Mouse (Mus musculus): ENCODE measurements at regions not wholly inside any gene's neighbourhood (a gene's known extent, or its start where the extent isn't known, plus 50 kb on each side); places are given as distances from the start of the nearest gene placed in this dataset.

DNA sequence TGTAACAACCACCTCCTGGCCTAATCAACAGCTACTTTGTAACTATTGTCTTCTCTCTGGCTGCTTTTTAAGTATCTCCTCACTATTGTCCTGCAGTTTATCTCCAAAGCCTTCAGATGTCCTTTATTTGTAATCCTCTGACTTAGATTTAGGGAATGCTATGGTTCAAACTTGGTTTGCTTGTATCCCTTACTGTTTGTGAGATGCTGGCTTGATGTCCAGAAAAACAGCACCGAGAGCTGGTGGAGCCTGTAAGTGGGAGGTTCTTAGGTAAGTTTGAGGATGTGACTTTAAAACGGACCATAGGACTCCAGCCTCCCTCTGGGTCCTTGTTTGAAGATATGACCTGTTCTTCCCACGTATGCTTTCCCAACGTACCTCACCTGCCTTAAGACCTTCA is 372.7 kb downstream of the Cd83 start:
- Histone ChIP-seq H3ac (ENCODE audit: control insufficient read depth, insufficient read length, low read depth) (no peak overlapping the region), H3K36me3 (ENCODE audit: control insufficient read depth, insufficient read depth) (no peaks in the 10 kb centered on the region), H3K27me3 (ENCODE audit: control insufficient read depth, insufficient read depth, insufficient read length) (no peaks in the 10 kb centered on the region)

DNA sequence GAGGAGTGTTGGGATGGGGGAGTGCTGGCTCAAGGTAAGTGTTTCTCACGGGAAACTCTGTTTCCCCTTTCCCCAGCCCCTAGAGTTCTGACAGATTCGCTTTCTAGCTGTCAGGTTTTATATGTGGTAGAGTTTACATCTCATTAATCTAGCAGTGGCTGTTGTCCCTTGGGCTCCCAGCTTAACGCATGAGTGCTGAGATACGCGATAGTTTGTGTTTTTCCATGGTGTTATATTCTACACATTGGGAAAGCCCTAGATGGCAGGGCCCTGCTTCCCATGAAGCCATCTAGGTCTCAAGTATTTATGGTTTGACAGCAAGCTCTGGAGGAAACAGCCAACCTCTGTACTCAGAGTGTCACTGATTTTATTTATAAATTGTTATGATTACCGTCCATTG is 373.8 kb downstream of the Cd83 start:
- no peaks in the 10 kb centered on the region for H3K27me3 ChIP-seq (ENCODE audit: control insufficient read depth, insufficient read depth, insufficient read length)
- H3K79me3 ChIP-seq (ENCODE audit: low read depth) = no peaks in the 10 kb centered on the region
- H3K4me3 ChIP-seq (ENCODE audit: insufficient read depth, poor library complexity, severe bottlenecking) = no peak overlapping the region
- no peak for TF ChIP-seq CEBPB (IDR thresholded peaks at IDR 0.05; ENCODE audit: low read depth)
- TF ChIP-seq FOSL1 (IDR thresholded peaks at IDR 0.05; ENCODE audit: insufficient read depth, low read length, poor library complexity, severe bottlenecking) = no peak
- no peak for TF ChIP-seq CTCF (IDR thresholded peaks at IDR 0.05; ENCODE audit: control insufficient read depth, insufficient read depth, insufficient read length)
- no peak for TF ChIP-seq MYOG (IDR thresholded peaks at IDR 0.05; ENCODE audit: control insufficient read depth, extremely low read depth, insufficient read length)
- no peak for TF ChIP-seq MYOD1 (IDR thresholded peaks at IDR 0.05; ENCODE audit: control insufficient read depth, insufficient read length, low read depth)
- no peak for TF ChIP-seq MAX (IDR thresholded peaks at IDR 0.05)
- no peak for TF ChIP-seq USF1 (IDR thresholded peaks at IDR 0.05; ENCODE audit: low read depth)
- no peak overlapping the region for H3ac ChIP-seq (ENCODE audit: control insufficient read depth, insufficient read length, low read depth)
- H3K79me2 ChIP-seq (ENCODE audit: control insufficient read depth, insufficient read depth) = no peaks in the 10 kb centered on the region
- no peaks in the 10 kb centered on the region for H3K36me3 ChIP-seq (ENCODE audit: control insufficient read depth, insufficient read depth)

More for the DNA sequence above, 372.7 kb downstream of the Cd83 start:
- Histone ChIP-seq H3K79me2 (ENCODE audit: control insufficient read depth, insufficient read depth) (no peaks in the 10 kb centered on the region), H3K79me3 (ENCODE audit: low read depth) (no peaks in the 10 kb centered on the region), H3K4me3 (ENCODE audit: insufficient read depth, poor library complexity, severe bottlenecking) (no peak overlapping the region)
- no peak for TF ChIP-seq FOSL1 (IDR thresholded peaks at IDR 0.05; ENCODE audit: insufficient read depth, low read length, poor library complexity, severe bottlenecking)
- TF ChIP-seq USF1 (IDR thresholded peaks at IDR 0.05; ENCODE audit: low read depth) = no peak
- TF ChIP-seq MAX (IDR thresholded peaks at IDR 0.05) = no peak
- TF ChIP-seq CTCF (IDR thresholded peaks at IDR 0.05; ENCODE audit: control insufficient read depth, insufficient read depth, insufficient read length) = no peak
- no peak for TF ChIP-seq MYOG (IDR thresholded peaks at IDR 0.05; ENCODE audit: control insufficient read depth, extremely low read depth, insufficient read length)
- TF ChIP-seq CEBPB (IDR thresholded peaks at IDR 0.05; ENCODE audit: low read depth) = no peak
- TF ChIP-seq MYOD1 (IDR thresholded peaks at IDR 0.05; ENCODE audit: control insufficient read depth, insufficient read length, low read depth) = no peak

- Histone ChIP-seq H3K27me3 (ENCODE audit: control insufficient read depth, insufficient read depth, insufficient read length) (no peaks in the 10 kb centered on the region), H3ac (ENCODE audit: control insufficient read depth, insufficient read length, low read depth) (no peak overlapping the region), H3K36me3 (ENCODE audit: control insufficient read depth, insufficient read depth) (no peaks in the 10 kb centered on the region), H3K4me3 (ENCODE audit: insufficient read depth, poor library complexity, severe bottlenecking) (no peak overlapping the region), H3K79me2 (ENCODE audit: control insufficient read depth, insufficient read depth) (no peaks in the 10 kb centered on the region), H3K79me3 (ENCODE audit: low read depth) (no peaks in the 10 kb centered on the region)
- TF ChIP-seq CTCF (IDR thresholded peaks at IDR 0.05; ENCODE audit: control insufficient read depth, insufficient read depth, insufficient read length) (no peak), CEBPB (IDR thresholded peaks at IDR 0.05; ENCODE audit: low read depth) (no peak), MYOD1 (IDR thresholded peaks at IDR 0.05; ENCODE audit: control insufficient read depth, insufficient read length, low read depth) (no peak), USF1 (IDR thresholded peaks at IDR 0.05; ENCODE audit: low read depth) (no peak), FOSL1 (IDR thresholded peaks at IDR 0.05; ENCODE audit: insufficient read depth, low read length, poor library complexity, severe bottlenecking) (no peak), MAX (IDR thresholded peaks at IDR 0.05) (no peak), MYOG (IDR thresholded peaks at IDR 0.05; ENCODE audit: control insufficient read depth, extremely low read depth, insufficient read length) (no peak)
Observed at GRCm38 (mm10) chr13:44159346-44159745, 374.8 kb downstream of the Cd83 start.

DNA sequence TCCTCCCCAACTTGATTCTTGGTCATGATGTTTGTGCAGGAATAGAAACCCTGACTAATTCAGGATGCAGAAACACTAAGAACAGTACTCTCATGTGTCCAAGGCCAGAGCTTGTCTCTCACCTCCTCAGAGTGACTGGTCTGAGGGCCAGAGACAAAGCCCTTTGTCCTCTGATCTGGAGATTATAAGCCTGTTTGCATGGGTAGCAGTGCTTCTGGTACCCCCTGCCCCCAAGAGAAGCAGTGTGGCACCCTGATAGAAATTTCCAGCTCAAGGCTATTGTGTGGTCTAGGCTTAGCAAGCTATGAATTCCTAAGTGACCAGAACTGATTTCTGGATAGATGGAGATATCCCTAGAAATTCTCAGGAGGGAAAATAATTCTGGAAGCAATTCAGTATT is 380.2 kb downstream of the Cd83 start:
- Histone ChIP-seq H3K27me3 (ENCODE audit: control insufficient read depth, insufficient read depth, insufficient read length) (no peaks in the 10 kb centered on the region), H3K79me2 (ENCODE audit: control insufficient read depth, insufficient read depth) (no peaks in the 10 kb centered on the region), H3K79me3 (ENCODE audit: low read depth) (no peaks in the 10 kb centered on the region), H3ac (ENCODE audit: control insufficient read depth, insufficient read length, low read depth) (no peak overlapping the region), H3K4me3 (ENCODE audit: insufficient read depth, poor library complexity, severe bottlenecking) (no peak overlapping the region), H3K36me3 (ENCODE audit: control insufficient read depth, insufficient read depth) (no peaks in the 10 kb centered on the region)
- TF ChIP-seq FOSL1 (IDR thresholded peaks at IDR 0.05; ENCODE audit: insufficient read depth, low read length, poor library complexity, severe bottlenecking) (no peak), MAX (IDR thresholded peaks at IDR 0.05) (no peak), MYOG (IDR thresholded peaks at IDR 0.05; ENCODE audit: control insufficient read depth, extremely low read depth, insufficient read length) (no peak), CTCF (IDR thresholded peaks at IDR 0.05; ENCODE audit: control insufficient read depth, insufficient read depth, insufficient read length) (no peak), CEBPB (IDR thresholded peaks at IDR 0.05; ENCODE audit: low read depth) (no peak), USF1 (IDR thresholded peaks at IDR 0.05; ENCODE audit: low read depth) (no peak), MYOD1 (IDR thresholded peaks at IDR 0.05; ENCODE audit: control insufficient read depth, insufficient read length, low read depth) (no peak)

DNA sequence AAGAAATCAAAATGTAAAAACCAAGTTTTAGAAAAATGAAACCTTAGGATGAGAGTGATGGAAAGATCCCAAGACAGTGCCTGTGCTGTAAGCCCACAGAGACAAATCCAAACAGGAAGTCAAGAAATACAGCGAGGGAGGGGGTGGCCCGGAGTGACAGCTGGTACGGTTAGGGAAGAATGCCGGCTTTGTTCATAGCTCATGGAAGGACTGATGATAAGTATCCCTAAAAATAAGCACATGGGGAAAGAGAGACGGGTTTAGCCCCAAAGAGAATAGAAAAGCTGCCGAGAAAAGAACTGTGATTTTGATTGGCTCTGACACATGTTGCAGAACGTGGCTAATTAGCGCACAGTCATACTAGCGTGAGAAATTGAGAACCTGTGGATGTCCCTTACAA is 382.6 kb downstream of the Cd83 start:
- Histone ChIP-seq H3K79me2 (ENCODE audit: control insufficient read depth, insufficient read depth) (no peaks in the 10 kb centered on the region), H3K4me3 (ENCODE audit: insufficient read depth, poor library complexity, severe bottlenecking) (no peak overlapping the region), H3ac (ENCODE audit: control insufficient read depth, insufficient read length, low read depth) (no peak overlapping the region), H3K27me3 (ENCODE audit: control insufficient read depth, insufficient read depth, insufficient read length) (no peaks in the 10 kb centered on the region), H3K36me3 (ENCODE audit: control insufficient read depth, insufficient read depth) (no peaks in the 10 kb centered on the region), H3K79me3 (ENCODE audit: low read depth) (no peaks in the 10 kb centered on the region)
- TF ChIP-seq MYOG (IDR thresholded peaks at IDR 0.05; ENCODE audit: control insufficient read depth, extremely low read depth, insufficient read length) = no peak
- TF ChIP-seq MAX (IDR thresholded peaks at IDR 0.05) = no peak
- TF ChIP-seq CTCF (IDR thresholded peaks at IDR 0.05; ENCODE audit: control insufficient read depth, insufficient read depth, insufficient read length) = no peak
- no peak for TF ChIP-seq CEBPB (IDR thresholded peaks at IDR 0.05; ENCODE audit: low read depth)
- no peak for TF ChIP-seq USF1 (IDR thresholded peaks at IDR 0.05; ENCODE audit: low read depth)
- TF ChIP-seq MYOD1 (IDR thresholded peaks at IDR 0.05; ENCODE audit: control insufficient read depth, insufficient read length, low read depth) = no peak
- TF ChIP-seq FOSL1 (IDR thresholded peaks at IDR 0.05; ENCODE audit: insufficient read depth, low read length, poor library complexity, severe bottlenecking) = no peak

- H3K79me3 ChIP-seq (ENCODE audit: low read depth) = no peaks in the 10 kb centered on the region
- no peak overlapping the region for H3K4me3 ChIP-seq (ENCODE audit: insufficient read depth, poor library complexity, severe bottlenecking)
- H3K27me3 ChIP-seq (ENCODE audit: control insufficient read depth, insufficient read depth, insufficient read length) = no peaks in the 10 kb centered on the region
- TF ChIP-seq MAX (IDR thresholded peaks at IDR 0.05) = no peak
- no peak for TF ChIP-seq CEBPB (IDR thresholded peaks at IDR 0.05; ENCODE audit: low read depth)
- TF ChIP-seq FOSL1 (IDR thresholded peaks at IDR 0.05; ENCODE audit: insufficient read depth, low read length, poor library complexity, severe bottlenecking) = no peak
- no peak for TF ChIP-seq MYOG (IDR thresholded peaks at IDR 0.05; ENCODE audit: control insufficient read depth, extremely low read depth, insufficient read length)
- no peak for TF ChIP-seq MYOD1 (IDR thresholded peaks at IDR 0.05; ENCODE audit: control insufficient read depth, insufficient read length, low read depth)
- no peak for TF ChIP-seq CTCF (IDR thresholded peaks at IDR 0.05; ENCODE audit: control insufficient read depth, insufficient read depth, insufficient read length)
- TF ChIP-seq USF1 (IDR thresholded peaks at IDR 0.05; ENCODE audit: low read depth) = no peak
- no peak overlapping the region for H3ac ChIP-seq (ENCODE audit: control insufficient read depth, insufficient read length, low read depth)
- H3K79me2 ChIP-seq (ENCODE audit: control insufficient read depth, insufficient read depth) = no peaks in the 10 kb centered on the region
- H3K36me3 ChIP-seq (ENCODE audit: control insufficient read depth, insufficient read depth) = no peaks in the 10 kb centered on the region
Observed at GRCm38 (mm10) chr13:44168186-44168585, 383.6 kb downstream of the Cd83 start.

Data from C2C12 (cell line).